Mouse (Mus musculus): Measurements from ENCODE around the gene Pla1a.

- TF ChIP-seq CTCF (IDR thresholded peaks at IDR 0.05; ENCODE audit: low read depth) (no peak), EP300 (IDR thresholded peaks at IDR 0.05; ENCODE audit: low read depth) (no peak)
Observed at GRCm38 (mm10) chr16:38425374-38425773, 7.6 kb downstream of the Pla1a start.
